Mouse (Mus musculus) heart, adult 2 months (tissue): ENCODE results near the gene Hoxd3. TPM values are rescaled to one million over a fixed set of nuclear protein-coding genes. Genes with fewer than 3 reads are reported as not detected.
A peak's percentile ranks its signal among the peaks of the same experiment; 100 is the strongest.

Source experiments
- DNase-seq, 2 experiments: peaks; one replicate each; pipeline ENCODE4 v3.0.0; 2021
- H3K27ac ChIP-seq: fragments of 200-600 bp; 2 replicates; pipeline ENCODE4 v1.8.1; 2022
- H3K27me3 ChIP-seq: fragments of 200-500 bp; 2 replicates; pipeline ENCODE4 v1.6.1; 2012; ENCODE audit warnings: mild to moderate bottlenecking, low read length, inconsistent platforms, mixed read lengths; ENCODE audit not compliant: control insufficient read depth, insufficient read depth
- H3K36me3 ChIP-seq: fragments of 200-500 bp; 2 replicates; pipeline ENCODE4 v1.6.1; 2012; ENCODE audit warnings: low read length, inconsistent platforms; ENCODE audit not compliant: control insufficient read depth, insufficient read depth
- H3K4me1 ChIP-seq: fragments of 200-500 bp; 2 replicates; pipeline ENCODE4 v1.6.1; 2011; ENCODE audit warnings: low read length; ENCODE audit not compliant: control insufficient read depth, insufficient read depth
- H3K4me3 ChIP-seq: fragments of 200-600 bp; 2 replicates; pipeline ENCODE4 v1.8.1; 2022
- H3K79me2 ChIP-seq: fragments of 200-500 bp; replicated peaks from 2 replicates; pipeline ENCODE4 v1.6.1; 2012; ENCODE audit warnings: mild to moderate bottlenecking, inconsistent platforms, low read length, moderate library complexity, mixed read lengths; ENCODE audit not compliant: control insufficient read depth, insufficient read depth
- H3K9ac ChIP-seq: fragments of 200-500 bp; 2 replicates; pipeline ENCODE4 v1.6.1; 2012; ENCODE audit warnings: low read depth, mild to moderate bottlenecking, control low read depth, inconsistent platforms, low read length, mixed read lengths
- CTCF ChIP-seq: fragments of 200-600 bp; IDR thresholded peaks from 2 replicates; pipeline ENCODE4 v1.8.1; 2022; ENCODE audit warnings: antibody characterized with exemption, mild to moderate bottlenecking, moderate library complexity
- EP300 ChIP-seq: fragments of 200-500 bp; IDR thresholded peaks from 2 replicates; pipeline ENCODE4 v1.6.1; 2011; ENCODE audit warnings: low read depth, low read length, control low read depth; ENCODE audit not compliant: insufficient read depth
- POLR2A ChIP-seq: fragments of 200-500 bp; IDR thresholded peaks from 2 replicates; pipeline ENCODE4 v1.6.1; 2011; ENCODE audit warnings: mild to moderate bottlenecking, low read depth, low read length, control low read depth; ENCODE audit not compliant: insufficient read depth
- WGBS: fragments of 180-500 bp; shearing (Covaris S2); methylation state at CpG from one replicate; pipeline ENCODE4 v1.1.7; 2018; 5-methylcytosine and 5-hydroxymethylcytosine counted together
- intact Hi-C: fragments of 180-260 bp; cut with DNase I; formaldehyde crosslinking; loops from one replicate; pipeline ENCODE4 v1.15.1; 2025
- polyA plus RNA-seq: library from polyadenylated mRNA; depleted of rRNA; stranded (reverse); fragments of >200 nt; gene quantifications from 2 replicates; pipeline ENCODE4 v1.2.3, GENCODE M21; 2012
- total RNA-seq, 2 experiments: library from RNA; stranded (reverse); gene quantifications; 2 replicates each; pipeline ENCODE4 v1.2.3; 2021

Hoxd3 gene
- total and polyA plus RNA-seq, 3 experiments, result 0.06 TPM; not detected in 2

- no peak for TF ChIP-seq POLR2A
- TF ChIP-seq EP300, result no peak
- peak; percentile 53 for TF ChIP-seq CTCF
- WGBS, result 6% methylated on average over 16 of the region's 16 CpGs
- H3K79me2 ChIP-seq, result no peaks in the 10 kb centered on the region
- intact Hi-C loops, result loop anchor here (10.0 kb wide), 1 partner anchor 1419 kb away; the partner anchor contains the start of gene Sp9
- H3K27ac ChIP-seq, result no peak overlapping the region
- no peak overlapping the region for H3K4me3 ChIP-seq
- H3K9ac ChIP-seq, result no peak overlapping the region
- no peaks in the 10 kb centered on the region for H3K4me1 ChIP-seq
- H3K27me3 ChIP-seq, result peaks cover 47% of the 10 kb centered on the region
- no peak for DNase-seq
- H3K36me3 ChIP-seq, result no peaks in the 10 kb centered on the region
Measured at GRCm38 (mm10) chr2:74694066-74694465, 17.7 kb upstream of the Hoxd3 start.

DNA sequence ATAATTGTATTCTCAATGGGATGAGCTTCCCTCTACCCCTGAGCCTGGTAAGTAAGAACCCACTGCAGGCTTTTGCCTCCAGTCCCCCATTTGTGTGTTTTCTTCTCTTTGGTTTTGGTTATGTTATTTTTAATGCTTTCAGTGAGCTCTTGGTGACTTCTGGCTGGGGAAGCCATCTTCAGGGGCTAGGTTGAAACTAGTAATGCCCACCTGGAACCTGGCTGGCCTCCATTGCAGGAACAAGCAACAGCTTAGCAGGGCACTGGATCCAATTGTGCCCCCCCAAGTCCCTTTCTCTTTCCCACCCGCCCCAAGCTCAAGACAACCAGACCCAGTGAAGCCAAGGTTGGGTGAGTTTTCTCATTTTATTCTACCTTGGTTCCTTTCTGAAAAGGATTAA is 16.3 kb upstream of the Hoxd3 start:
- H3K79me2 ChIP-seq, result no peaks in the 10 kb centered on the region
- H3K4me1 ChIP-seq, result no peaks in the 10 kb centered on the region
- DNase-seq, result no peak
- 4% methylated on average over 1 of the region's 1 CpGs for WGBS
- no peak overlapping the region for H3K4me3 ChIP-seq
- intact Hi-C loops, result loop anchor here (10.0 kb wide), 1 partner anchor 1421 kb away; the partner anchor contains the start of gene Sp9
- H3K27me3 ChIP-seq, result peaks cover 52% of the 10 kb centered on the region
- H3K27ac ChIP-seq, result no peak overlapping the region
- no peaks in the 10 kb centered on the region for H3K36me3 ChIP-seq
- H3K9ac ChIP-seq, result no peak overlapping the region
- TF ChIP-seq EP300, result no peak

- Histone ChIP-seq H3K27ac (no peak overlapping the region), H3K27me3 (peaks cover 54% of the 10 kb centered on the region), H3K36me3 (no peaks in the 10 kb centered on the region), H3K9ac (no peak overlapping the region), H3K4me3 (no peak overlapping the region), H3K4me1 (no peaks in the 10 kb centered on the region), H3K79me2 (no peaks in the 10 kb centered on the region)
- DNase-seq, result no peak
- TF ChIP-seq EP300, result no peak
- no peak for TF ChIP-seq POLR2A
- no peak for TF ChIP-seq CTCF
- intact Hi-C loops, result loop anchor here (10.0 kb wide), 1 partner anchor 1421 kb away; the partner anchor contains the start of gene Sp9
- WGBS, result 6% methylated on average over 7 of the region's 7 CpGs
Measured at GRCm38 (mm10) chr2:74695813-74696430, 15.8 kb upstream of the Hoxd3 start.

GRCm38 (mm10) chr2:74696442-74697335 is 15.0 kb upstream of the Hoxd3 start:
- Histone ChIP-seq H3K9ac (no peak overlapping the region), H3K27me3 (peaks cover 47% of the 10 kb centered on the region), H3K4me3 (no peak overlapping the region), H3K36me3 (no peaks in the 10 kb centered on the region), H3K79me2 (no peaks in the 10 kb centered on the region), H3K4me1 (no peaks in the 10 kb centered on the region), H3K27ac (no peak overlapping the region)
- DNase-seq, result peak in 1 of 2 experiments; percentile 24
- intact Hi-C loops, result loop anchor here (10.0 kb wide), 1 partner anchor 1422 kb away; the partner anchor contains the start of gene Sp9
- WGBS, result 7% methylated on average over 34 of the region's 34 CpGs
- no peak for TF ChIP-seq POLR2A
- TF ChIP-seq EP300, result no peak
- no peak for TF ChIP-seq CTCF

GRCm38 (mm10) chr2:74697567-74698121 is 14.1 kb upstream of the Hoxd3 start, which contains the start of gene Hoxd9:
Gene Hoxd9, plus strand, starts transcription at chr2:74697727.
- Histone ChIP-seq H3K4me1 (no peaks in the 10 kb centered on the region), H3K27me3 (peaks cover 40% of the 10 kb centered on the region), H3K4me3 (peak within 1 kb of the TSS; percentile 50), H3K9ac (peak within 1 kb of the TSS; percentile 32), H3K27ac (no peak within 1 kb of the TSS), H3K79me2 (no peaks in the 10 kb centered on the region), H3K36me3 (no peaks in the 10 kb centered on the region)
- intact Hi-C loops, result loop anchor here (10.0 kb wide), 1 partner anchor 1423 kb away; the partner anchor contains the start of gene Sp9
- DNase-seq, result peak; percentile 46 to 63
- TF ChIP-seq EP300 (no peak), POLR2A (no peak), CTCF (peak; percentile 47)
- WGBS, result under 1% methylated on average over 43 of the region's 43 CpGs
